Mouse (Mus musculus) neural tube, embryonic 15.5 days (tissue): Measurements from ENCODE around the gene Cntf. TPM values are rescaled to one million over a fixed set of nuclear protein-coding genes. Genes with fewer than 3 reads are reported as not detected.
"Not testable (repeated sequence)": the region's sequence is repeated elsewhere in the genome, so short reads cannot be mapped to it uniquely, and the experiment has no call there.

Experiments used
- ATAC-seq: fragments of 200-750 bp; cut with Nextera tagmentation; 2 replicates; pipeline ENCODE4 v1.8.0; 2017; ENCODE audit warnings: mild to moderate bottlenecking, moderate TSS enrichment, moderate library complexity; ENCODE audit not compliant: low FRiP score
- H3K27ac ChIP-seq: fragments of 300-500 bp; sonication (generic); replicated peaks from 2 replicates; pipeline ENCODE4 v1.5.1; 2015; ENCODE audit warnings: mild to moderate bottlenecking, inconsistent platforms
- H3K27me3 ChIP-seq: fragments of 300-500 bp; sonication (generic); replicated peaks from 2 replicates; pipeline ENCODE4 v1.6.1; 2015; ENCODE audit warnings: inconsistent platforms
- H3K36me3 ChIP-seq: fragments of 300-500 bp; sonication (generic); 2 replicates; pipeline ENCODE4 v1.6.1; 2015; ENCODE audit warnings: inconsistent platforms
- H3K4me1 ChIP-seq: fragments of 300-500 bp; sonication (generic); 2 replicates; pipeline ENCODE4 v1.6.1; 2015; ENCODE audit warnings: inconsistent platforms
- H3K4me2 ChIP-seq: fragments of 300-500 bp; sonication (generic); 2 replicates; pipeline ENCODE4 v1.6.1; 2015; ENCODE audit warnings: inconsistent platforms, mild to moderate bottlenecking, moderate library complexity
- H3K4me3 ChIP-seq: fragments of 300-500 bp; sonication (generic); replicated peaks from 2 replicates; pipeline ENCODE4 v1.5.1; 2015; ENCODE audit warnings: mild to moderate bottlenecking, inconsistent platforms
- H3K9ac ChIP-seq: fragments of 300-500 bp; sonication (generic); replicated peaks from 2 replicates; pipeline ENCODE4 v1.6.1; 2015; ENCODE audit warnings: mild to moderate bottlenecking, inconsistent platforms
- H3K9me3 ChIP-seq: fragments of 300-500 bp; sonication (generic); replicated peaks from 2 replicates; pipeline ENCODE4 v1.6.1; 2016; ENCODE audit warnings: inconsistent platforms
- WGBS: fragments of 180-500 bp; shearing (Covaris S2); methylation state at CpG from one replicate; pipeline ENCODE4 v1.1.7; 2015; ENCODE audit warnings: mixed read lengths; 5-methylcytosine and 5-hydroxymethylcytosine counted together
- polyA plus RNA-seq: library from polyadenylated mRNA; unstranded; fragments of >200 nt; fragmentation: Nextera tagmentation; extraction: Ambion mirVana; gene quantifications from 2 replicates; pipeline ENCODE4 v1.2.1, GENCODE M21; 2015

Gene Cntf
- polyA plus RNA-seq, 1 experiment from 2014 or later: 1.1 TPM

DNA sequence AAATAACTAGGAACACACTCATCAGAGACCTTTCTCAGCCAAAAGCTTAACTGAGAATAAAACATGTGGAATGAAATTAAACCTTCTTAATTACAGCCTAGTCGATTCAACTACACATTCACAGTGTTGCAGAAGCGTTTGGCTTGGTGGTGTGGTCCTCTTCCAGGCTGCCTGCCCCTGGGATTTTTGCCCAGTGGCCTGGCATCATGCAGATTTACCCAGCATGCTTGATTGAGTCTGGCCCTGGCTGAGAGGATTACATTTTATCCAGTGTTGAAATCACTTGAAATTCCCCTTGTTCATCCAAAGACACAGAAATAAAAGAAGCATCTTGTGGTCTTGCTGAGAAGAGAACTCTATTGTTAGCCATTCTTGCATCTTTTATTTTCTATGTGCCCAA is 5.8 kb downstream of the Cntf start:
- 66% methylated on average over 2 of the region's 2 CpGs for WGBS
- no peaks in the 10 kb centered on the region for H3K4me1 ChIP-seq
- H3K9ac ChIP-seq: no peak overlapping the region
- no peak overlapping the region for H3K4me2 ChIP-seq
- no peak overlapping the region for H3K27ac ChIP-seq
- peaks cover 22% of the 10 kb centered on the region for H3K36me3 ChIP-seq
- H3K9me3 ChIP-seq: no peaks in the 10 kb centered on the region
- H3K4me3 ChIP-seq: no peak overlapping the region
- H3K27me3 ChIP-seq: no peaks in the 10 kb centered on the region
- ATAC-seq: no peak

DNA sequence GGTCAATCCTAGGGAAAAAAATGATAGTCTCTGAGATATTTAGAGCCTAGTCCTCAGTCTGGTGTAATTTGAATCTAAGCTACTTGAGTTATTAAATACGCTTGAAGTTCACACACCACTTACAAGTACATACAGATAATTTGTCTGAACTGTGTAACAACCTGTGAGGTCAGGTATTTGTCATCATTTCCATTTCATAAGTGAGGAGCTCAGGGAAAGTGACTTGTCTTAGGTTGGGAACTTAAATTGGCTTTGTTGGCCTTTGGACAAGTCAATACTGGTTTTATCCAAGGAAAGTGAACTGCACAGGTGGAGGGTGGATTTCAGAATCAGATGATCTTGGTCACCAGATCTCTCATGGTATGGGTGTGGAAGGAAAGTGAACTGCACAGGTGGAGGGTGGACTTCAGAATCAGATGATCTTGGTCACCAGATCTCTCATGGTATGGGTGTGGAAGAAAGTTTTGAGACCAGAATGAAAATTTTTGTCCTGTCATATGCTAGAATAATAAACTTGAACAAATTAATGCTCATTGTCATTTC is 6.4 kb downstream of the Cntf start:
- Histone ChIP-seq H3K4me3 (no peak overlapping the region), H3K36me3 (peaks cover 17% of the 10 kb centered on the region), H3K4me2 (no peak overlapping the region), H3K4me1 (no peaks in the 10 kb centered on the region), H3K9ac (no peak overlapping the region), H3K27me3 (no peaks in the 10 kb centered on the region), H3K27ac (no peak overlapping the region), H3K9me3 (no peaks in the 10 kb centered on the region)
- WGBS: 92% methylated on average over 1 of the region's 1 CpGs
- ATAC-seq: no peak

DNA sequence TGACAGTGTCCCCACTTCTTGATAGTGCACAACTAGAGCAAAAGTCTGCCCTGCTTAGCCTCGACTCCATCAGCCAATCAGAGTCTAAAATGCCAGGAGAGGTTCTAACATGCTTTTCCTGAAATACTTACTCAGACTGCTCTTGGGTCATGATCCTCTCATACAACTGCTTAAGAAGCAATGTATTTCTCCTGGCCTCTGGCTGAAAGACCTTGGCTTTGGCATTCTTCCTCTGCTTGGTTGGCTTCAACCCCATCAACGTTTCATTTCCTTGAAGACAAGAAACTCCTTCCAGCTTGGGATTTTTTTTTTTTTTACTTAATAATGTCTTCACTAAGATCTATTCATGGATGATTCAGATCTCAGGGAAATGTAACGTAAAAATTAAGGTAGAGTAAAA is 9.1 kb downstream of the Cntf start:
- no peaks in the 10 kb centered on the region for H3K27me3 ChIP-seq
- no peak overlapping the region for H3K4me2 ChIP-seq
- H3K9me3 ChIP-seq: no peaks in the 10 kb centered on the region
- H3K27ac ChIP-seq: no peak overlapping the region
- H3K4me3 ChIP-seq: no peak overlapping the region
- ATAC-seq: no peak
- WGBS: 88% methylated on average over 3 of the region's 3 CpGs
- H3K36me3 ChIP-seq: no peaks in the 10 kb centered on the region
- no peak overlapping the region for H3K9ac ChIP-seq
- H3K4me1 ChIP-seq: no peaks in the 10 kb centered on the region

GRCm38 (mm10) chr19:12731950-12732349 is 33.5 kb downstream of the Cntf start:
- no peak overlapping the region for H3K4me2 ChIP-seq
- H3K36me3 ChIP-seq: no peaks in the 10 kb centered on the region
- WGBS: 89% methylated on average over 2 of the region's 2 CpGs
- ATAC-seq: no peak
- no peaks in the 10 kb centered on the region for H3K4me1 ChIP-seq
- H3K9me3 ChIP-seq: no peaks in the 10 kb centered on the region
- H3K4me3 ChIP-seq: no peak overlapping the region
- H3K27me3 ChIP-seq: no peaks in the 10 kb centered on the region
- no peak overlapping the region for H3K9ac ChIP-seq
- H3K27ac ChIP-seq: no peak overlapping the region

DNA sequence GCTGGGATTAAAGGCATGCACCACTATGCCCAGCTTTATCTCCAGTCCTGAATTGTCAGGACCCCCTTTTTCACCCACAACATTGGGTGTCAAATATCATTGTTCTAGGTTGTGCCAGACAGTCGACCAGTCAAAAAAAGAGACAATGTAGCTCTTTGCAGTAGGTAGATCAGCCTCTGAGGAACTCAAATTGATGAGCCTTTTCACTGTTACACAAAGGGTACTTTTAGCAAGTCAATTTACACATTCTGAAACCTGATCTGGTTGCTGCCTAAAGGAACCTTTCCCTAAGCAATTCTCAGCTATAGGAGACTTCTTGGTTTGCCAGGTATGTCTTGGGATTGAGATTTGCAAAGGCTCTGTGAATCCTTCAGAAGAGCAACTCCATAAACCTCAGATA is 34.4 kb downstream of the Cntf start:
- WGBS: 44% methylated on average over 1 of the region's 1 CpGs
- H3K27me3 ChIP-seq: no peaks in the 10 kb centered on the region
- no peaks in the 10 kb centered on the region for H3K4me1 ChIP-seq

DNA sequence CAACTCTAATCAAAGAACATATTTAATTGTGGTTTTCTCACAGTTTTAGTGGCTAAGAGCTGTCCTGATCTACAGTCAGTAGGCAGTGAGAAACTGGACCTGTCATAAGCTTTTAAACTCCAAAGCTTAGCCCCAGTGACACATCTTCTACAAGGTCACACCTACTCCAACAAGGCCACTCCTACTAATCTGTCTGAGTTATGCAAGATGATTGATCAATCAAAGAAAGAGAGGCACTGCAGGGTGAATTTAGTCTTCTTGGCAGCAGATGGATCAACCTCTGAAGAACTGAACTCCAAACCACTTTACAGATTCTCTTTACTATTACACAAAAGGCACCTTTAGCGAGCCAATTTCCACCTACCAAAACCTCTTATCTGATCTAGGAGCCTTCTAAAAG is 39.6 kb downstream of the Cntf start:
- Histone ChIP-seq H3K27ac (no peak overlapping the region), H3K36me3 (no peaks in the 10 kb centered on the region), H3K4me1 (no peaks in the 10 kb centered on the region), H3K4me2 (no peak overlapping the region), H3K4me3 (no peak overlapping the region), H3K27me3 (no peaks in the 10 kb centered on the region), H3K9me3 (no peaks in the 10 kb centered on the region), H3K9ac (no peak overlapping the region)
- ATAC-seq: no peak
- WGBS: 79% methylated on average over 1 of the region's 1 CpGs

More for the DNA sequence above, 34.4 kb downstream of the Cntf start:
- H3K4me3 ChIP-seq: no peak overlapping the region
- no peaks in the 10 kb centered on the region for H3K36me3 ChIP-seq
- no peak overlapping the region for H3K4me2 ChIP-seq
- no peak overlapping the region for H3K9ac ChIP-seq
- no peak overlapping the region for H3K27ac ChIP-seq
- no peaks in the 10 kb centered on the region for H3K9me3 ChIP-seq
- no peak for ATAC-seq

- Histone ChIP-seq H3K4me3 (no peak overlapping the region), H3K9ac (no peak overlapping the region), H3K4me1 (no peaks in the 10 kb centered on the region), H3K27ac (no peak overlapping the region), H3K9me3 (no peaks in the 10 kb centered on the region), H3K36me3 (no peaks in the 10 kb centered on the region), H3K27me3 (no peaks in the 10 kb centered on the region), H3K4me2 (no peak overlapping the region)
- ATAC-seq: no peak
- 72% methylated on average over 3 of the region's 3 CpGs for WGBS
Measured at GRCm38 (mm10) chr19:12722308-12722707, 43.1 kb downstream of the Cntf start.

DNA sequence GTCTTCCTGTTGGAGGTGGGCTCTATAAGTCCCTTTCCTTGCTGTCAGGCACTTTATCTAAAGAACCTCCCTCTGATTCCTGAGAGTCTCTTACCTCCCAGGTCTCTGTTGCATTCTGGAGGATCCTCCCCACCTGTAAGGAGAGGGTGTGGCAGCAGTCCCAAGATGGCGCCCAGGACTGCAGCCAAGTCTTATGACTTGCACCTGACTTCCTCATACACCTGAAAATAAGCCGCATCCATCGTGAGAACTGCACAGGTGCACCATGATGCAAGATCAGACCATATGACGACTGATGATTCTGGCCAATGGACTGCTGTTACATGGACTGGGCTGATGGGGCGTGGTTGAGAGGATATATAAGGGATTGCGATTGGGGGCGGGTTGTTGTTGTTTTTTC is 43.8 kb downstream of the Cntf start:
- not testable (repeated sequence) for H3K27ac ChIP-seq, ATAC-seq, H3K27me3 ChIP-seq, H3K36me3 ChIP-seq, H3K9ac ChIP-seq, H3K4me3 ChIP-seq, H3K4me1 ChIP-seq, H3K9me3 ChIP-seq, H3K4me2 ChIP-seq
- 96% methylated on average over 7 of the region's 7 CpGs for WGBS

DNA sequence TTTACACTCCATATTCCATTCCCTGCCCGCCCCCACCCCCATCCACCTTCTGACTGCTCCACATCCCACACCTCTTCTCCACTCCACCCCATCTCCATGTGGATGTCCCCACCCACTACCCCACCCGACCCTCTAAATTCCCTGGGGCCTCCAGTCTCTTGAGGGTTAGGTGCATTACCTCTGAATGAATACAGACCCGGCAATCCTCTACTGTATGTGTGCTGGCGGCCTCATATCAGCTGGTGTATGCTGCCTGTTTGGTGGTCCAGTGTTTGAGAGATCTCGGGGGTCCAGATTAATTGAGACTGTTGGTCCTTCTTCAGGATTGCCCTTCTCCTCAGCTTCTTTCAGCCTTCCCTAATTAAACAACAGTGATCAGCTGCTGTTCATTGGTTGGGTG is 44.5 kb downstream of the Cntf start:
- H3K4me2 ChIP-seq, ATAC-seq, H3K4me3 ChIP-seq, H3K27ac ChIP-seq, H3K9ac ChIP-seq, H3K36me3 ChIP-seq, H3K9me3 ChIP-seq, H3K27me3 ChIP-seq, H3K4me1 ChIP-seq: not testable (repeated sequence)
- 89% methylated on average over 5 of the region's 5 CpGs for WGBS

DNA sequence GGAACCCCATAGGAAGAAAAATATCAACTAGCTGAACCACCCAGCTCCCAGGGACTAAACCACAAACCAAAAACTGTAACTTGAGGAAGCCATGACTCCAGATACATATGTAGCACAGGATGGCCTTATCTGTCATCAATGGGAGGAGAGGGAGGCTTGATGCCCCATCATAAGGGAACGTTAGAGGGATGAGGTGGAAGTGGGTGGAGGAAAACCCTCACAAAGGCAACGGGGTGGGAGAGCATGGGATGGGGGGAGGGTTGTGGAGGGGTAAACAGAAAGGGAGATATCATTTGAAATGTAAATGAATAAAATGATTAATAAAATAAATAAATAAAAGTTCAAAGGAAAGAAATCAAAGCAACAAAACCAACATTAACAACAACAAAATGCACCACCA is 45.0 kb downstream of the Cntf start:
- H3K27ac ChIP-seq: no peak overlapping the region
- WGBS: 70% methylated on average over 2 of the region's 2 CpGs
- H3K4me3 ChIP-seq: no peak overlapping the region
- no peaks in the 10 kb centered on the region for H3K36me3 ChIP-seq
- H3K27me3 ChIP-seq: no peaks in the 10 kb centered on the region
- no peak overlapping the region for H3K4me2 ChIP-seq
- H3K9me3 ChIP-seq: no peaks in the 10 kb centered on the region
- ATAC-seq: no peak
- H3K9ac ChIP-seq: no peak overlapping the region
- H3K4me1 ChIP-seq: no peaks in the 10 kb centered on the region

DNA sequence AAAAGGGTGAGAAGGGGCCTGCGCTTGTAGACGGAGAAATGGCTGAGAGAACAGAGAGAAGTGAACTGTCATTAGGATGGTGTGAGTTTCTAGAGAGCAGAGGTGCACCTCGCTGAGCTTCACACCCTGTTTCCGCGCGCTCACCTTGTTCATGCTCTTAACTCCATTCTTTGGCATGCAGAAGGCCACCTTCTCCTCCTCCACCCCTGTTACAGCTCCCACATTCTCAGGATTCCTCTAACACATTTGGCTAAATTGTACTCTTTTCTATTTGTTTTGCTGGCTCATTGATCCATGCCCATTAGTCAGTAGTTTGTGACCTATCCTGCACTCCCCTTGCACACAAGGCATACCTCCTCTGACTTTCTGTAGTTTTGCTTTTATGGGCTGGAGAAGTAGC is 46.2 kb downstream of the Cntf start:
- H3K36me3 ChIP-seq: no peaks in the 10 kb centered on the region
- no peaks in the 10 kb centered on the region for H3K4me1 ChIP-seq
- no peak overlapping the region for H3K4me2 ChIP-seq
- no peak for ATAC-seq
- H3K27me3 ChIP-seq: no peaks in the 10 kb centered on the region
- whole genome bisulfite sequencing: 85% methylated on average over 6 of the region's 6 CpGs
- no peaks in the 10 kb centered on the region for H3K9me3 ChIP-seq
- H3K4me3 ChIP-seq: no peak overlapping the region
- H3K9ac ChIP-seq: no peak overlapping the region
- H3K27ac ChIP-seq: no peak overlapping the region
